Comparison of ENCODE assay signal across 8 mouse cellular contexts in the genomic region with DNA sequence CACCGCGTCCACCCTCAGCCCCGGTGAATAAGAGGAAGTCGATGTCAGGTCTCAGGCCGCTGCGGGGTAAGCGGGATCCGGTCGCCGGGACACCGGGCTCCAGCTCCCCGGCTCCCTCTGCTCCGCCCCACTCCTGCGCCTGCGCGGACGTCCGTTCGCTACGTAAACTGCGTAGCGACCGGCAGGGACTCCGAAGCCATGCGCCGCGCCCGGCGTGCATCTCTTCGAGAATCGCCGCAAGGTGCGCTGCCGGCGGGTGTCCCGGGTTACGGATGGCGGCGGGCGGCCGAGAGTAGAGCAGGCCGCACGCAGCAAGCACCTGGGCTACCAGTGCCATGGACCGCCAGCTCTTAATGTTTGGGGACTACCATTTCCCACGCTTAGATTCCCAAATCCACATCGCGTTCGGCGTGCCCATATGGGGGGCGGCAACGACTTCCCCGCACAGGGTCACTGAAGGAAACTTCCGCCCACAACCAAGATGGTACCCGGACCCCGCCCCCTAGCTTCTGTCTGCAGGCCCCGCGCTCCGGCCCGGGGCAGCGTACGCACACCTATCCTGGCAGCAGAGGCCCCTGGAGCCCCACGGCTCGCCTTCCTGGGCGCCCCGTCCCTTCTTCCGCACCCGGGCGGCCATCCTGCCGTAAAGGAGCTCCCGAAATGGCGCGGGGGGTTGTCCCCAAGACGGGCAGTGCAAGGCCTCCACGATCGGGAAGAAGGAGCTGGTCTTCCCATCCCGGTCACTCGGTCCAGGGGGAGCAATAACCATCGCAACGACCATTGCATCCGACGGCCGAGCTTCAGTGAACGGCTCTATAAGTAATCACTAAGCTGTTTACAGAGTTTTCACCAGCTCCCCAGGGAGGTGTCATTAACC. TPM values are rescaled to one million over a fixed set of nuclear protein-coding genes. Genes with fewer than 3 reads are reported as not detected.
DNase-seq lines count a peak whose midpoint lies in the region; ATAC-seq lines count a peak whose summit lies in the region.

A gene (plus strand): TSS at position 490 of the 877 bp plus-strand sequence.

- H3K27me3 ChIP-seq in hindbrain, embryonic 13.5 days, result peaks cover 10% of the 10 kb centered on the region; the same call in 1 of the 2 replicates

- under 1% methylated on average over 83 of the region's 83 CpGs for WGBS in hindbrain, embryonic 13.5 days

- peak within 1 kb of the TSS; percentile 98 for H3K4me2 ChIP-seq in hindbrain, embryonic 13.5 days

- H3K4me1 ChIP-seq in hindbrain, embryonic 13.5 days (replicated peaks), result peaks cover 47% of the 10 kb centered on the region

- no peaks in the 10 kb centered on the region for H3K9me3 ChIP-seq in hindbrain, embryonic 13.5 days

- DNase-seq in T-cell, adult 2 months (ENCODE audit: low spot score), result peak; percentile 90
- peak; percentile 96 to 98 for DNase-seq in cerebellum, postnatal 25 days
- DNase-seq in frontal cortex, postnatal 25 days (ENCODE audit: low spot score in 2 of 2), result peak; percentile 90 to 92
- peak; percentile 95 to 98 for DNase-seq in layer of hippocampus, postnatal 25 days (ENCODE audit: extremely low spot score in 1 of 2, low spot score in 1 of 2)
- peak; percentile 92 for DNase-seq in lung, postnatal 25 days (ENCODE audit: low spot score)
- peak; percentile 93 for DNase-seq in retina, adult 2 months (ENCODE audit: low read depth, low spot score)
- DNase-seq in thymus, postnatal 25 days, result peak; percentile 95

- H3K9ac ChIP-seq in hindbrain, embryonic 13.5 days, result peak within 1 kb of the TSS; percentile 97

- peaks cover 19% of the 10 kb centered on the region for H3K36me3 ChIP-seq in hindbrain, embryonic 13.5 days

- peak within 1 kb of the TSS; percentile 84 for H3K4me3 ChIP-seq in hindbrain, embryonic 13.5 days

- ATAC-seq in hindbrain, embryonic 13.5 days (ENCODE audit: low FRiP score), result peak; percentile 84

- H3K27ac ChIP-seq in hindbrain, embryonic 13.5 days, result peak within 1 kb of the TSS; percentile 97

RNA-seq across cellular contexts. Expression of the gene that starts here (rescaled TPM):
- 83.1 and 86.9 TPM in 2 replicates for polyA plus RNA-seq in hindbrain, embryonic 13.5 days (2015; fragmentation: Nextera tagmentation; extraction: Ambion mirVana)
- 10 to 100 TPM; 42.7 to 44.5 TPM for total RNA-seq in layer of hippocampus, postnatal 25 days (2021)

Comparison
In these comparisons a context has a peak if more than half of its experiments do, and no peak if none do; other contexts are left out.
1. Peak in every context shown above with its lines: DNase-seq, ATAC-seq, H3K4me3 ChIP-seq and H3K27ac ChIP-seq.